Mouse (Mus musculus): Measurements from ENCODE around the gene B3galt4. TPM values are rescaled to one million over a fixed set of nuclear protein-coding genes. Genes with fewer than 3 reads are reported as not detected.

Gene B3galt4
- polyA plus RNA-seq, 1 experiment from 2014 or later: 4.4 TPM

GRCm38 (mm10) chr17:33900989-33901314, 50.3 kb downstream of the B3galt4 start:
- Histone ChIP-seq H3K27me3 (ENCODE audit: control insufficient read depth, insufficient read depth, low read length) (no peaks in the 10 kb centered on the region), H3K4me2 (ENCODE audit: low read depth) (no peak overlapping the region), H3K36me3 (ENCODE audit: control insufficient read depth, insufficient read depth, low read length) (no peaks in the 10 kb centered on the region), H3K4me3 (ENCODE audit: low read depth, low read length) (no peak overlapping the region), H3K4me1 (ENCODE audit: control insufficient read depth, insufficient read depth, low read length) (no peaks in the 10 kb centered on the region), H3K27ac (ENCODE audit: low read depth, low read length) (no peak overlapping the region), H3K9me3 (ENCODE audit: control insufficient read depth, low read length) (no peaks in the 10 kb centered on the region), H3K9ac (ENCODE audit: low read length) (no peak overlapping the region)
- WGBS: 88% methylated on average over 4 of the region's 4 CpGs
- DNase-seq (ENCODE audit: low spot score) (no peak), ATAC-seq (ENCODE audit: insufficient read depth, low FRiP score, low TSS enrichment) (no peak)

GRCm38 (mm10) chr17:33900281-33900988, 50.9 kb downstream of the B3galt4 start:
- Histone ChIP-seq H3K27me3 (ENCODE audit: control insufficient read depth, insufficient read depth, low read length) (no peaks in the 10 kb centered on the region), H3K4me1 (ENCODE audit: control insufficient read depth, insufficient read depth, low read length) (no peaks in the 10 kb centered on the region), H3K36me3 (ENCODE audit: control insufficient read depth, insufficient read depth, low read length) (no peaks in the 10 kb centered on the region), H3K4me2 (ENCODE audit: low read depth) (no peak overlapping the region), H3K9me3 (ENCODE audit: control insufficient read depth, low read length) (no peaks in the 10 kb centered on the region), H3K9ac (ENCODE audit: low read length) (no peak overlapping the region), H3K4me3 (ENCODE audit: low read depth, low read length) (no peak overlapping the region), H3K27ac (ENCODE audit: low read depth, low read length) (no peak overlapping the region)
- ATAC-seq (ENCODE audit: insufficient read depth, low FRiP score, low TSS enrichment) (no peak), DNase-seq (ENCODE audit: low spot score) (no peak)
- WGBS: 80% methylated on average over 7 of the region's 7 CpGs

Other genes starting within 250 kb of the B3galt4 start
- gene March2, start 232.8 kb downstream of the B3galt4 start, polyA plus RNA-seq (2014; fragmentation: Nextera tagmentation; extraction: Ambion mirVana): 39.3 and 43.8 TPM in 2 replicates
- 293 and 295 TPM in 2 replicates for gene Rab11b, start 191.0 kb downstream of the B3galt4 start, polyA plus RNA-seq (2014; fragmentation: Nextera tagmentation; extraction: Ambion mirVana)
- gene Angptl4, start 169.7 kb downstream of the B3galt4 start, polyA plus RNA-seq (2014; fragmentation: Nextera tagmentation; extraction: Ambion mirVana): 14.9 and 18.6 TPM in 2 replicates
- gene Kank3, start 141.0 kb downstream of the B3galt4 start, polyA plus RNA-seq (2014; fragmentation: Nextera tagmentation; extraction: Ambion mirVana): 23.5 TPM in 2 replicates
- gene Rps28, start 126.9 kb downstream of the B3galt4 start, polyA plus RNA-seq (2014; fragmentation: Nextera tagmentation; extraction: Ambion mirVana): 813 and 863 TPM in 2 replicates
- gene Ndufa7, start 126.9 kb downstream of the B3galt4 start, polyA plus RNA-seq (2014; fragmentation: Nextera tagmentation; extraction: Ambion mirVana): 432 and 435 TPM in 2 replicates
- gene Cd320, start 108.4 kb downstream of the B3galt4 start, polyA plus RNA-seq (2014; fragmentation: Nextera tagmentation; extraction: Ambion mirVana): 72.6 and 79.1 TPM in 2 replicates
- not detected in 2 replicates for gene Gm7029, start 77.7 kb downstream of the B3galt4 start, polyA plus RNA-seq (2014; fragmentation: Nextera tagmentation; extraction: Ambion mirVana)
- 8.4 and 11.0 TPM in 2 replicates for gene Kifc1, start 60.8 kb downstream of the B3galt4 start, polyA plus RNA-seq (2014; fragmentation: Nextera tagmentation; extraction: Ambion mirVana)
- gene Platr17, start 46.4 kb downstream of the B3galt4 start, polyA plus RNA-seq (2014; fragmentation: Nextera tagmentation; extraction: Ambion mirVana): not detected in 2 replicates
- gene Daxx, start 42.1 kb downstream of the B3galt4 start, polyA plus RNA-seq (2014; fragmentation: Nextera tagmentation; extraction: Ambion mirVana): 61.2 and 61.4 TPM in 2 replicates
- gene Tapbp, start 35.6 kb downstream of the B3galt4 start, polyA plus RNA-seq (2014; fragmentation: Nextera tagmentation; extraction: Ambion mirVana): 12.9 and 16.2 TPM in 2 replicates
- 10.5 and 11.2 TPM in 2 replicates for gene Zbtb22, start 35.6 kb downstream of the B3galt4 start, polyA plus RNA-seq (2014; fragmentation: Nextera tagmentation; extraction: Ambion mirVana)
- 38.7 and 42.6 TPM in 2 replicates for gene Rgl2, start 21.9 kb downstream of the B3galt4 start, polyA plus RNA-seq (2014; fragmentation: Nextera tagmentation; extraction: Ambion mirVana)
- gene Pfdn6, start 11.1 kb downstream of the B3galt4 start, polyA plus RNA-seq (2014; fragmentation: Nextera tagmentation; extraction: Ambion mirVana): 190 and 195 TPM in 2 replicates
- gene Wdr46, start 10.8 kb downstream of the B3galt4 start, polyA plus RNA-seq (2014; fragmentation: Nextera tagmentation; extraction: Ambion mirVana): 29.5 and 33.4 TPM in 2 replicates
- gene Vps52, start 4.3 kb upstream of the B3galt4 start, polyA plus RNA-seq (2014; fragmentation: Nextera tagmentation; extraction: Ambion mirVana): 40.7 and 43.8 TPM in 2 replicates
- 1,341 and 1,360 TPM in 2 replicates for gene Rps18, start 4.5 kb upstream of the B3galt4 start, polyA plus RNA-seq (2014; fragmentation: Nextera tagmentation; extraction: Ambion mirVana)
- gene H2-K1, start 48.9 kb upstream of the B3galt4 start, polyA plus RNA-seq (2014; fragmentation: Nextera tagmentation; extraction: Ambion mirVana): 20.2 and 23.1 TPM in 2 replicates
- 5.2 and 8.4 TPM in 2 replicates for gene Ring1, start 73.2 kb upstream of the B3galt4 start, polyA plus RNA-seq (2014; fragmentation: Nextera tagmentation; extraction: Ambion mirVana)
- 48.1 and 52.7 TPM in 2 replicates for gene H2-Ke6, start 76.6 kb upstream of the B3galt4 start, polyA plus RNA-seq (2014; fragmentation: Nextera tagmentation; extraction: Ambion mirVana)
- gene Slc39a7, start 80.2 kb upstream of the B3galt4 start, polyA plus RNA-seq (2014; fragmentation: Nextera tagmentation; extraction: Ambion mirVana): 89.7 and 108 TPM in 2 replicates
- gene Rxrb, start 80.3 kb upstream of the B3galt4 start, polyA plus RNA-seq (2014; fragmentation: Nextera tagmentation; extraction: Ambion mirVana): 25.1 and 27.1 TPM in 2 replicates
- 1.5 and 2.9 TPM in 2 replicates for gene Col11a2, start 87.9 kb upstream of the B3galt4 start, polyA plus RNA-seq (2014; fragmentation: Nextera tagmentation; extraction: Ambion mirVana)
- gene H2-Oa, start 140.9 kb upstream of the B3galt4 start, polyA plus RNA-seq (2014; fragmentation: Nextera tagmentation; extraction: Ambion mirVana): 0.93 TPM in 1 of 2 replicates, not detected in the other
- 9.2 and 10.3 TPM in 2 replicates for gene H2-DMa, start 168.1 kb upstream of the B3galt4 start, polyA plus RNA-seq (2014; fragmentation: Nextera tagmentation; extraction: Ambion mirVana)
- gene Brd2, start 171.1 kb upstream of the B3galt4 start, polyA plus RNA-seq (2014; fragmentation: Nextera tagmentation; extraction: Ambion mirVana): 116 and 133 TPM in 2 replicates
- not detected in 2 replicates for gene H2-DMb2, start 191.8 kb upstream of the B3galt4 start, polyA plus RNA-seq (2014; fragmentation: Nextera tagmentation; extraction: Ambion mirVana)
- gene H2-DMb1, start 201.6 kb upstream of the B3galt4 start, polyA plus RNA-seq (2014; fragmentation: Nextera tagmentation; extraction: Ambion mirVana): not detected in 2 replicates
- 0.68 and 1.3 TPM in 2 replicates for gene Tap1, start 236.1 kb upstream of the B3galt4 start, polyA plus RNA-seq (2014; fragmentation: Nextera tagmentation; extraction: Ambion mirVana)
- 0.80 and 0.96 TPM in 2 replicates for gene Psmb9, start 236.3 kb upstream of the B3galt4 start, polyA plus RNA-seq (2014; fragmentation: Nextera tagmentation; extraction: Ambion mirVana)
- 2.1 and 3.3 TPM in 2 replicates for gene Psmb8, start 246.2 kb upstream of the B3galt4 start, polyA plus RNA-seq (2014; fragmentation: Nextera tagmentation; extraction: Ambion mirVana)